Comparison of ENCODE assay signal across 9 mouse cellular contexts in genomic region chr1:154189842-154190530, GRCm38 (mm10). TPM values are rescaled to one million over a fixed set of nuclear protein-coding genes. Genes with fewer than 3 reads are reported as not detected.
DNase-seq lines count a peak whose midpoint lies in the region; ATAC-seq lines count a peak whose summit lies in the region.
"Had no signal": no experiment of that assay in that cellular context is flagged by ENCODE, and none has a peak within 500 bp of the region (broad histone marks: within the 10 kb centered on the region; RNA-seq: fewer than 3 reads in every experiment).

No protein-coding gene starts in this region.

- H3K27me3 ChIP-seq in midbrain, embryonic 15.5 days (replicated peaks), result no peaks in the 10 kb centered on the region
- H3K27me3 ChIP-seq in midbrain, embryonic 11.5 days (ENCODE audit: control insufficient read depth, insufficient read depth, low read length), result no peaks in the 10 kb centered on the region

- H3K9me3 ChIP-seq in midbrain, embryonic 15.5 days, result no peaks in the 10 kb centered on the region
- H3K9me3 ChIP-seq in midbrain, embryonic 11.5 days (ENCODE audit: control insufficient read depth, low read length), result no peaks in the 10 kb centered on the region

- H3K4me1 ChIP-seq in midbrain, embryonic 15.5 days, result no peaks in the 10 kb centered on the region
- H3K4me1 ChIP-seq in midbrain, embryonic 11.5 days (ENCODE audit: control insufficient read depth, insufficient read depth, low read length), result no peaks in the 10 kb centered on the region

- no peaks in the 10 kb centered on the region for H3K36me3 ChIP-seq in midbrain, embryonic 15.5 days (replicated peaks)
- no peaks in the 10 kb centered on the region for H3K36me3 ChIP-seq in midbrain, embryonic 11.5 days (ENCODE audit: control insufficient read depth, insufficient read depth, low read length)

- peak overlapping the region; percentile 11; the same call in 1 of the 2 replicates for H3K4me2 ChIP-seq in midbrain, embryonic 15.5 days
- no peak overlapping the region for H3K4me2 ChIP-seq in midbrain, embryonic 11.5 days

- WGBS in midbrain, embryonic 15.5 days, result 61% methylated on average over 14 of the region's 18 CpGs
- 73% methylated on average over 14 of the region's 18 CpGs for WGBS in midbrain, embryonic 11.5 days

- no peak overlapping the region for H3K27ac ChIP-seq in midbrain, embryonic 15.5 days
- H3K27ac ChIP-seq in midbrain, embryonic 11.5 days (ENCODE audit: low read depth, low read length), result no peak overlapping the region

- DNase-seq in adrenal gland, postnatal 25 days, result peak; percentile 34
- DNase-seq in adrenal gland, adult 8-10 months, result no peak
- no peak for DNase-seq in midbrain, embryonic 11.5 days (ENCODE audit: low spot score, missing footprints)
- peak; percentile 55 for DNase-seq in gastrocnemius, postnatal 10 days
- DNase-seq in left cerebral cortex, adult 9 months (ENCODE audit: low spot score in 2 of 2), result peak; percentile 69 to 80
- peak; percentile 51 for DNase-seq in testis, postnatal 14 days (ENCODE audit: low spot score)
- no peak for DNase-seq in spleen, postnatal 36 days (ENCODE audit: low spot score in 2 of 2)

- ATAC-seq in midbrain, embryonic 15.5 days (replicated peaks), result no peak
- ATAC-seq in midbrain, embryonic 11.5 days (ENCODE audit: low FRiP score), result no peak

- no peak overlapping the region for H3K4me3 ChIP-seq in midbrain, embryonic 15.5 days
- H3K4me3 ChIP-seq in midbrain, embryonic 11.5 days (ENCODE audit: low read depth, low read length), result no peak overlapping the region
- H3K4me3 ChIP-seq: myocyte had no signal

- H3K9ac ChIP-seq in midbrain, embryonic 15.5 days, result no peak overlapping the region
- H3K9ac ChIP-seq in midbrain, embryonic 11.5 days (ENCODE audit: low read length), result no peak overlapping the region

RNA-seq across cellular contexts. Expression of gene Zfp648, which starts 11.0 kb away (rescaled TPM):
- total RNA-seq in adrenal gland, postnatal 25 days (2021), result 0.27 TPM in 1 of 2 replicates, not detected in the other
- under 1 TPM; 0.17 to 0.59 (median 0.36) TPM for total RNA-seq in adrenal gland, adult 8-10 months (2022)
- polyA plus RNA-seq in midbrain, embryonic 15.5 days (2015; fragmentation: Nextera tagmentation; extraction: Ambion mirVana), result 0.74 and 0.87 TPM in 2 replicates
- polyA plus RNA-seq in midbrain, embryonic 11.5 days (2014; fragmentation: Nextera tagmentation; extraction: Ambion mirVana), result not detected in 2 replicates
- total RNA-seq in gastrocnemius, postnatal 10 days (2021), result not detected
- polyA plus RNA-seq: myocyte had no signal

Comparison
In these comparisons a context has a peak if more than half of its experiments do, and no peak if none do; other contexts are left out.
1. DNase-seq: peak in adrenal gland, postnatal 25 days (single experiment), gastrocnemius, postnatal 10 days (single experiment), left cerebral cortex, adult 9 months (2 of 2) and testis, postnatal 14 days (single experiment); none in adrenal gland, adult 8-10 months (single experiment), midbrain, embryonic 11.5 days (single experiment) and spleen, postnatal 36 days (0 of 2).